Mouse (Mus musculus) forebrain, embryonic 12.5 days (tissue): ENCODE measurements around the gene Atxn10. TPM values are rescaled to one million over a fixed set of nuclear protein-coding genes. Genes with fewer than 3 reads are reported as not detected.

Experiments used
- ATAC-seq: fragments of 200-750 bp; cut with Nextera tagmentation; 2 replicates; pipeline ENCODE4 v1.8.0; 2017; ENCODE audit warnings: moderate TSS enrichment; ENCODE audit not compliant: low FRiP score
- H3K27ac ChIP-seq: fragments of 300-500 bp; sonication (generic); 2 replicates; pipeline ENCODE4 v1.5.1; 2016; ENCODE audit warnings: mild to moderate bottlenecking
- H3K27me3 ChIP-seq: fragments of 300-500 bp; sonication (generic); 2 replicates; pipeline ENCODE4 v1.6.1; 2016; ENCODE audit warnings: mild to moderate bottlenecking
- H3K36me3 ChIP-seq: fragments of 300-500 bp; sonication (generic); replicated peaks from 2 replicates; pipeline ENCODE4 v1.6.1; 2016; ENCODE audit warnings: mild to moderate bottlenecking
- H3K4me1 ChIP-seq: fragments of 300-500 bp; sonication (generic); 2 replicates; pipeline ENCODE4 v1.6.1; 2016
- H3K4me2 ChIP-seq: fragments of 300-500 bp; sonication (generic); 2 replicates; pipeline ENCODE4 v1.6.1; 2016; ENCODE audit warnings: mild to moderate bottlenecking, moderate library complexity
- H3K4me3 ChIP-seq: fragments of 300-500 bp; sonication (generic); replicated peaks from 2 replicates; pipeline ENCODE4 v1.5.1; 2016; ENCODE audit warnings: mild to moderate bottlenecking
- H3K9ac ChIP-seq: fragments of 300-500 bp; sonication (generic); 2 replicates; pipeline ENCODE4 v1.6.1; 2016; ENCODE audit warnings: mild to moderate bottlenecking
- H3K9me3 ChIP-seq: fragments of 300-500 bp; sonication (generic); 2 replicates; pipeline ENCODE4 v1.6.1; 2016
- WGBS: fragments of 180-500 bp; shearing (Covaris S2); methylation state at CpG from one replicate; pipeline ENCODE4 v1.1.7; 2016; 5-methylcytosine and 5-hydroxymethylcytosine counted together
- polyA plus RNA-seq: library from polyadenylated mRNA; unstranded; fragments of >200 nt; fragmentation: Nextera tagmentation; extraction: Ambion mirVana; gene quantifications from 2 replicates; pipeline ENCODE4 v1.2.1, GENCODE M21; 2016

The Atxn10 gene
- 407 and 408 TPM in 2 replicates for polyA plus RNA-seq

DNA sequence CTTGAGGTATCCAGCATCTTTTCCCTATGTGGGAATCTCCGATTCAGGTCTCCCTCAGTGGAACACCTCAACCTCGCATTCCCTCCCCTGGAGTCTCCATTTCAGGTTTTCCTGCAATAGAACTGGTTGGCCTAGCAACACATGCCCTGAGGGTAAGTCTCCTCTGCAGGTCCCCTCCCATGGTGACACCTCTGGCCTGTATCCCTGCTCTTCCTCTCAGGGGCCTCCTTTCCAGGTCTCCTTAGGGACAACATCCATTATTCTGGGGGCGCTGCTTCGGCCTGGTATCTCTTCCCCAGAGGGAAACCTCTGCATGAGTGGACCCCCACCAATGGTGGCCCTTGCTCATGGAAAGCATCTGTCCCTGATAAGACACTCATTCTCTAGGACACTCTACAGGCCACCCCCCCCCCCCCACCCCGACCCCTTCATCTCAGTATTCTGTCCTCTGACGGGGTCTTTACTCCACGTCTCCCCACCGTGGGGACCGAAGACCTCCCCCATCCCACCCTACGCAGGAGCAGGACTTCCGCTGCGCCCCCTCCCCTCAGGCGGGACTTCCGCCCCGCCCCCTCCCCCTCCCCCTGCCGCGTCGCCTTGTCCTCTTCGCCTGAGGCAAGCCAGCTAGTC lies at the start of gene Atxn10:
Gene Atxn10 (plus strand): TSS at position 575 of the 630 bp plus-strand sequence.
- no peaks in the 10 kb centered on the region for H3K9me3 ChIP-seq
- H3K36me3 ChIP-seq = no peaks in the 10 kb centered on the region
- H3K27me3 ChIP-seq = no peaks in the 10 kb centered on the region
- H3K27ac ChIP-seq = peak within 1 kb of the TSS; percentile 98
- H3K9ac ChIP-seq = peak within 1 kb of the TSS; percentile 95
- 8% methylated on average over 18 of the region's 19 CpGs for WGBS
- H3K4me3 ChIP-seq = peak within 1 kb of the TSS; percentile 96
- ATAC-seq = no peak
- H3K4me1 ChIP-seq = peaks cover 26% of the 10 kb centered on the region
- H3K4me2 ChIP-seq = peak within 1 kb of the TSS; percentile 68

DNA sequence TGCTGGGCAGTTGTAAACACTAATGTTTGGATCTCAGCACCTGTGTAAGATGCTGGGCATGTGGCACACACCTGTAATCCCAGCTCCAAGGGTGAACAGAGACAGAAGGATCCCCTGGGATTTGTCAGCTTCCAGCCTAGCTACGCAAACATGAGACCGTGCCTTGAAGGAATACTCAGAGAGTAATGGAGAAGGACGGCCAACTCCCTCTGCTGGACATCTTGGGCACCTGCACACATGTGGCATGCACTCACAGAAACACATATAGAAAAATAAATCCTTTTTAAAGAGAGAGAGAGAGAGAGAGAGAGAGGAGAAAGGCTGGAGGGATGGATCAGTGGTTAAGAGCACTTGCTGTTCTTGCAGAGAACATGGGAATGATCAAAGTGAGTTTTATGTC lies 41.4 kb upstream of the Atxn10 start:
- Histone ChIP-seq H3K27ac (no peak overlapping the region), H3K4me2 (no peak overlapping the region), H3K4me3 (no peak overlapping the region), H3K9ac (no peak overlapping the region), H3K27me3 (no peaks in the 10 kb centered on the region), H3K36me3 (no peaks in the 10 kb centered on the region), H3K4me1 (peaks cover 23% of the 10 kb centered on the region), H3K9me3 (no peaks in the 10 kb centered on the region)
- ATAC-seq = no peak
- WGBS = 81% methylated on average over 3 of the region's 3 CpGs

DNA sequence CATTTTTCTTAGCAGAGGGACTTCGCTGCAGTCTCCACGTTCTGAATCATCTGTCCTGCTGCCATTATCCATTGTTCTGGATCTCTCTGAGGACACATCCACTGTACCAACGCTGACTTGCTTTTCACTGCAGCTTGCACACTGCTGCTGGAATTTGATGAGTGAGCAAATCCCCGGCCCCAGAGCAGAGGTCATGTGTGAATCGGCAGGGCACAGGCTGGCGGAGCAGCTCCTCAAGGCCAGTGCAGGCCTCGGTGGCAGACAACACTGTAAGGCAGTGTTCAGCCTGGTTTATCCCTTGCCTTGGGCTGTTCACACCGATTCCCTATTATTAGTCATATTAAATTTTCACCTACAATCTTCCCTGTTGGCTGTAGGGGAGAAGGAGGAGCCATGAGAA lies 40.5 kb upstream of the Atxn10 start:
- Histone ChIP-seq H3K4me3 (no peak overlapping the region), H3K9me3 (no peaks in the 10 kb centered on the region), H3K4me1 (peaks cover 23% of the 10 kb centered on the region), H3K27ac (no peak overlapping the region), H3K4me2 (no peak overlapping the region), H3K36me3 (no peaks in the 10 kb centered on the region), H3K9ac (no peak overlapping the region), H3K27me3 (no peaks in the 10 kb centered on the region)
- no peak for ATAC-seq
- 68% methylated on average over 8 of the region's 8 CpGs for WGBS

DNA sequence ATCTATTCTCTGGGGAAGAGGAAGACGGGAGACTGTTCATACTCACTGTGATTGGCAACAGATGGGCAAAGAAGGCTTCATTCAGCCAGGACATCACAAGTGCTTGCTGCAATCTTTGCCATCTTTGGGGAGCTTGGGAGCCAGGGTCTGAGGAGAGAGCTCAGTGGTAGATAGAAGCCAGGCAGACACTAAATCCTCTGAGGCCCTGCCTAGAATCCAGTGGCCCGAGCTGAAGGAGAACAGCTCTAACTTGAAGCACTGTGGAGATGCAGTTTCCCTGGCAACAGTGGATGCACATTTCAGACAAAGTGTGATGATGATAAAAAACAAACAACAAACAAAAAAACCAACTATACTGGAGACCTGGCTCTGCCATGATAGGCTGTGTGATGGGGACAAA lies 40.1 kb upstream of the Atxn10 start:
- Histone ChIP-seq H3K4me1 (peaks cover 23% of the 10 kb centered on the region), H3K9ac (no peak overlapping the region), H3K27me3 (no peaks in the 10 kb centered on the region), H3K4me3 (no peak overlapping the region), H3K36me3 (no peaks in the 10 kb centered on the region), H3K9me3 (no peaks in the 10 kb centered on the region), H3K27ac (no peak overlapping the region), H3K4me2 (no peak overlapping the region)
- 62% methylated on average over 2 of the region's 2 CpGs for WGBS
- ATAC-seq = no peak

DNA sequence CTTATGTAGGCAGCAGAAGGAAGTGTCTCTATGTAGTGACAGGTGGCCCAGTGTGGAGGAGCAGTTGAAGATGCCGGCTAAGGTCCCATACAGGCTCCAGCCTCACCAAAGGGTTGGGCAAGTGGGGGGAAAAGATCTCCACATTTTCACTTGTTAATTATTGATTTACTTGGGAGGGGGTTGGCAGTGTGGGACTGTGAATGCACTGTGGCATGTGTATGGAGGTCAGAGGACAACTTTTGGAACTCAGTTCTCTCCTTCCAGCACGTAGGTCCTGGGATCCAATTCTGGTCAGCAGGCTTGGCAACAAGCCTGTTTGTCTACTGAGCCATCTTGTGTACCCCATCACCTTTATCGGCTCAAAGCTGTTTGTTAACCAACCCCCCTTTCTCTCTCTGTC lies 39.5 kb upstream of the Atxn10 start:
- Histone ChIP-seq H3K4me1 (peaks cover 23% of the 10 kb centered on the region), H3K9ac (no peak overlapping the region), H3K27me3 (no peaks in the 10 kb centered on the region), H3K9me3 (no peaks in the 10 kb centered on the region), H3K4me3 (no peak overlapping the region), H3K36me3 (no peaks in the 10 kb centered on the region), H3K27ac (no peak overlapping the region), H3K4me2 (no peak overlapping the region)
- 84% methylated on average over 3 of the region's 3 CpGs for WGBS
- ATAC-seq = no peak

DNA sequence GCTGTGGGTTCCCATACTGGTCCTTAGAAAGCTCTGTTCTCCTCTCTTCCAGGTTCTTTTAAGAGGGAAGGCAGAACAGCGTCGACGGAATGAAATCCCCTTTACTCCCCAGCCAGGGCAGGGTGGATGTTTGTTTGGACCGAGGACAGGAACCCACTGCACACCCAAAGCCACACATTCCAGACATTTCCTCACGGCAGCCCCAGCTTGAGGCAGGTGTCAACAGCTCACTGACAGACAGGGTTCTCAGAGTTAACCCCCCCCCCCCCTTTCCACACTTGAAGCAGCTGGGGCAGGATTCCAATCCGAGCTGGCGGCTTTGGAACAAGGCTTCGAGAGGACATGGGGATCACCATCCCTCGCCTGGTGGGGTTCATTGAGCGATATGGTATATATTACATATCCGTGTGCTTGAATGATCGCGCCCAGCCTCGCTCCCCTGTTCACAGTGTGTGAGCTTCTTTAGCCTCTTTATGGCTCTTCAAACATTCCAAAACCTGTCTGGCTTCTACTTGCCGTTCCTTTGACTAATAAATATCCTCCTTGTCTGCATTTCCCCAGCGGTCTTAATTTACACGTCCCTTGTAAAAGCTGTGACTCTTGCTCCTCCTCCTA lies 37.8 kb upstream of the Atxn10 start:
- H3K4me3 ChIP-seq = no peak overlapping the region
- H3K4me1 ChIP-seq = peaks cover 23% of the 10 kb centered on the region
- H3K9ac ChIP-seq = no peak overlapping the region
- ATAC-seq = no peak
- no peak overlapping the region for H3K4me2 ChIP-seq
- 65% methylated on average over 17 of the region's 17 CpGs for WGBS
- no peaks in the 10 kb centered on the region for H3K9me3 ChIP-seq
- H3K36me3 ChIP-seq = no peaks in the 10 kb centered on the region
- H3K27ac ChIP-seq = 0 out of 2 replicates have a peak overlapping the region, but pooled peaks have one; percentile 19
- H3K27me3 ChIP-seq = no peaks in the 10 kb centered on the region

DNA sequence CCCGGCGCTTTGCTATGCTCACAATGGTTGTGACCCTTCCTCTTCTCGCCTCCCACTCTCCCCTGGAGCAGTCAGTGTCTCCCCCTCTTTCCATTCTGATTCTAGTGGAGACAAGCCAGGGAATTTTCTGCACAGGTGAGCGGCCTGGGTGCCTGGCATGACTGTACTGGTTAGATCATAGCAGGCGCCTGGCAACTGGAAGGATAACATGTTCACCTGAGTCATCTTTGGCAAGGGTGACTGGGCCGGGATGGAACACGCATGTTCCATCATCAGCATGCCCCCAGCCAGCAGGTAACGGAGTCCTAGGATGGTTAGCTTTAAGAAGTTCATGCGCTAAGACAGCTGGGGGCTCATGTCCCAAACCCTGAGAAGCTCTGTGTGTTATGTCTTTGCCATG lies 37.1 kb upstream of the Atxn10 start:
- H3K27ac ChIP-seq = no peak overlapping the region
- no peak for ATAC-seq
- H3K4me2 ChIP-seq = no peak overlapping the region
- 91% methylated on average over 9 of the region's 9 CpGs for WGBS
- H3K36me3 ChIP-seq = no peaks in the 10 kb centered on the region
- no peak overlapping the region for H3K4me3 ChIP-seq
- no peaks in the 10 kb centered on the region for H3K27me3 ChIP-seq
- peaks cover 23% of the 10 kb centered on the region for H3K4me1 ChIP-seq
- no peak overlapping the region for H3K9ac ChIP-seq
- no peaks in the 10 kb centered on the region for H3K9me3 ChIP-seq

DNA sequence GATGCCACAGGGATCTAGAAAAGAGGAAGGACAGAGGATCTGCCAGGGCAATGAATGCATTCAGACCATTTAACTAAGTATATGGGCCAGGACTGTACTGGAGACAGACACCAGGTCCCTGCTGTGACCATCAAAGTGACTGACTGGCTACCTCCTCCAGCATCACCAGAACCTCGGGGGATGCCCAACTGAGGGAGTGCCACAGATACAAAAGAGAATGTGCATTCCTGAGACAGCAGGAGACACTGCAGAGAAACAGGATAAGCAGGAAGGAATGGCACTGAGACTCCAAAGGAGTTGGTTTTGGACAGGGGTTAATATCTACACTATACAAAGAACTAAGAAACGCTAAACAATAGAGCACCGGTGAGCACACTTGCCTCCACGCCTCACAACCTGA lies 32.8 kb upstream of the Atxn10 start:
- Histone ChIP-seq H3K4me3 (no peak overlapping the region), H3K27me3 (no peaks in the 10 kb centered on the region), H3K4me1 (peaks cover 8% of the 10 kb centered on the region), H3K36me3 (no peaks in the 10 kb centered on the region), H3K4me2 (no peak overlapping the region), H3K9ac (no peak overlapping the region), H3K27ac (no peak overlapping the region), H3K9me3 (no peaks in the 10 kb centered on the region)
- 61% methylated on average over 4 of the region's 4 CpGs for WGBS
- no peak for ATAC-seq

DNA sequence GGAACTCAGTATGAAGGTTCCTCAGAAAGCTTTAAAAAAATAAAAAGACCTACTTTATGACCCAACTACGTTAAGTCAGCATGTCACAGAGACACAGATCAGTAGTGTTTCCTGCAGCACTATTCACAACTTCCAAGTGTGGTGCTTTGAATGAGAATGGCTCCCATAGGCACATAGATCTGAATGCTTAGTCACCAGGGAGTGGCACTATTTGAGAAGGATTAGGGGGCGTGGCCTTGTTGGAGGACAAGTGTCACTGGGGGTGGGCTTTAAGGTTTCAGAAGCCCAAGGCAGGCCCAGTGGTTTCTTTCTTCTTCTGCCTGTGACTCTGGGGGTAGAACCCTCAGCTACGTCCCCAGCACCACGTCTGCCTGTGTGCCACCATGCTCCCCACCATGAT lies 32.1 kb upstream of the Atxn10 start:
- Histone ChIP-seq H3K27ac (no peak overlapping the region), H3K9me3 (no peaks in the 10 kb centered on the region), H3K27me3 (no peaks in the 10 kb centered on the region), H3K4me1 (peaks cover 2% of the 10 kb centered on the region; the same call in 1 of the 2 replicates), H3K9ac (no peak overlapping the region), H3K4me3 (no peak overlapping the region), H3K4me2 (no peak overlapping the region), H3K36me3 (no peaks in the 10 kb centered on the region)
- no peak for ATAC-seq
- WGBS = 90% methylated on average over 4 of the region's 4 CpGs

DNA sequence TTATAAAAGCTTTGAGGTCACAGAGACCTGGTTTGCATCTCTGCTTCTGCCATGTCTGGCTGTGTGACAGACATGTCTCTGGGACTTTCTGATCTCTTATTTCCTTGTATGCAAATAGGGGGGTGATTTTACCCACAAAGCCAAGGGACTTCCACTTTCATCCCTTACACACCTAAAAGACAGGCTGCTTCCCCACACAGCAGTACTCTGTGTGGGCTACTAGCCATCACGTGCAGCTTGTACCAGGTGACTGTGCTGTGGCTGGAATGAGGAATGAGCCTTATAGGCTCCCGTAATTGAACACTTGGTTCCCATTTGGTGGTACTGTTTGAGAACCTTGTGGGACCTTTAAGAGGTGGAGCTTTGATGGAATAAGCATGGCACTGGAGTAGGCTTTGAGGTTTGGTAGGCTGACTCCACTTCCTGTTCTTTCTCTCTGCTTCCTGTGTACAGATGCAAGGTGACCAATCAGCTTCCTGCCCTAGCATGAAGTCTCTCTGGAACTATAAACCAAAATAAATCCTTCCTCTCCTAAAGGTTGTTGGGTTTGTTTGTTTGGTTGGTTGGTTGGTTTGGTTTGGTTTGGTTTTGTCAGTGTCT lies 28.9 kb upstream of the Atxn10 start:
- no peaks in the 10 kb centered on the region for H3K36me3 ChIP-seq
- H3K27me3 ChIP-seq = no peaks in the 10 kb centered on the region
- H3K4me2 ChIP-seq = no peak overlapping the region
- H3K4me1 ChIP-seq = peaks cover 2% of the 10 kb centered on the region; the same call in 1 of the 2 replicates
- H3K9me3 ChIP-seq = no peaks in the 10 kb centered on the region
- H3K4me3 ChIP-seq = no peak overlapping the region
- H3K27ac ChIP-seq = no peak overlapping the region
- 95% methylated on average over 2 of the region's 2 CpGs for WGBS
- no peak for ATAC-seq
- H3K9ac ChIP-seq = no peak overlapping the region

DNA sequence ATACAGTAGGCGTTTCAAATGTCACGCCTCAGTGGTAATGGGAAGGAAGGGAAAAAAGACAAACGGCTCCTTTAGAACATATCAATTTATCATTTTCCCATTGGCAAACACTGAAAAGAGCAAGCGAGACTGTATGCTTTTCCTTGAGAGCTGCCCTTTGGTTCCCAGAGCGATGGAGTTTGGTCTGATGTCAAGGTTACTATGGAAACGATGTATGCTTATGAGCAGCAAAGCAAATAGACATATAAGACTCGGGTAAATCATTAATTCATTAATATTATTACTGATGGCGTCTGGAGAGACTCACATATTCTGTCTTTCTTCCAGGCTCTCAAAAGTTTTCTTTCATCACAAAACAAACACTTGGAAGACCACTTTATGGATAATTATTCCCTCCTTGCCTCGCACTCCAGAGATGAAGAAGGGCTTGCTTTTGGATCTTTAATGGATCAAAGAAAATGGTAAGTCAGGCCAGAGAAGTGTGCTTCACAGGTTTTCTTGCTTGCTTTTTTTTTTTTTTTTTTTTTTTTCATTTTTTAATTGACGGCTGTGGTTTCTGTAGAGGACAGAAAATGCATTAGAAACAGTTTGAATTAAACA lies 24.9 kb upstream of the Atxn10 start:
- H3K36me3 ChIP-seq = no peaks in the 10 kb centered on the region
- no peak overlapping the region for H3K4me2 ChIP-seq
- peaks cover 17% of the 10 kb centered on the region for H3K4me1 ChIP-seq
- H3K27me3 ChIP-seq = no peaks in the 10 kb centered on the region
- H3K27ac ChIP-seq = no peak overlapping the region
- no peaks in the 10 kb centered on the region for H3K9me3 ChIP-seq
- H3K9ac ChIP-seq = no peak overlapping the region
- H3K4me3 ChIP-seq = no peak overlapping the region
- 79% methylated on average over 10 of the region's 10 CpGs for WGBS
- no peak for ATAC-seq

DNA sequence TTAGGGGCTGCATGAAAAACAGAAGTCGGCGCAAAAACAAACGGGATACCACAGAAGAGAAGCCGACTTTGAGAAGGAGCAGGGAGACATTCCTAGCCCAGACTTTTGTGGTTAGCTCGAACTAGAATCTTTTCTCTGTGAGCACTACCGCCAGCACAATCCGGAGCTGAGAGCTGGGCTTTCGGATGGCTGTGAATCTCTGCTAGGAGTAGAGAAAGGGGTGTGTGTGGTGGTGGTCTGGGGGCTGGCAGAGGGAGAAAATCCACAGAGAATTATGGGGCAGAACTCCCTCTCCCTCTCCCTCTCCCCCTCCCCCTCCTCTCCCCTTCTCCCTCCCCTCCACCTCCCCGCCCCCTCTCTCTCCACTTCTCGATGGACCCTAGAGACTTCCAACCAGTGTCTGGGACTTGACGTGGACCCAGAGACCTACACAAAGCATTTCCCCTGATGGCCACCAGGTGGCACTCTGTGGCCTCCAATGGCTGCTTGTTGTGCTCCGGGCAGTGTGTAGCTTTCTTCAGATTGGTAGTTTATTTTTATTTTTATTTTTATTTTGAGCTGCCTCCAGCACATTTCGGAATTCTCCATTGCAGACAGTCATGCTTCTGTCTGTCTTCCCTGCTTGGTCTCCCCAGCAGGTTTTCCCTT lies 20.5 kb upstream of the Atxn10 start:
- H3K4me2 ChIP-seq = no peak overlapping the region
- ATAC-seq = peak; percentile 83
- H3K9me3 ChIP-seq = no peaks in the 10 kb centered on the region
- H3K4me1 ChIP-seq = peaks cover 21% of the 10 kb centered on the region
- H3K27ac ChIP-seq = no peak overlapping the region
- no peak overlapping the region for H3K9ac ChIP-seq
- 37% methylated on average over 12 of the region's 13 CpGs for WGBS
- H3K27me3 ChIP-seq = peaks cover 12% of the 10 kb centered on the region; the same call in 1 of the 2 replicates
- no peak overlapping the region for H3K4me3 ChIP-seq
- H3K36me3 ChIP-seq = no peaks in the 10 kb centered on the region
